Mouse (Mus musculus) forebrain, embryonic 15.5 days (tissue): ENCODE data around the gene Dck. TPM values are rescaled to one million over a fixed set of nuclear protein-coding genes. Genes with fewer than 3 reads are reported as not detected.
"Not testable (repeated sequence)": the region's sequence is repeated elsewhere in the genome, so short reads cannot be mapped to it uniquely, and the experiment has no call there.

Source experiments
- ATAC-seq: fragments of 200-750 bp; cut with Nextera tagmentation; replicated peaks from 2 replicates; pipeline ENCODE4 v1.8.0; 2017; ENCODE audit warnings: mild to moderate bottlenecking, moderate TSS enrichment, moderate library complexity
- H3K27ac ChIP-seq: fragments of 300-500 bp; sonication (generic); replicated peaks from 2 replicates; pipeline ENCODE4 v1.5.1; 2015; ENCODE audit warnings: mild to moderate bottlenecking, inconsistent platforms
- H3K27me3 ChIP-seq: fragments of 300-500 bp; sonication (generic); 2 replicates; pipeline ENCODE4 v1.6.1; 2015; ENCODE audit warnings: inconsistent platforms
- H3K36me3 ChIP-seq: fragments of 300-500 bp; sonication (generic); 2 replicates; pipeline ENCODE4 v1.6.1; 2015; ENCODE audit warnings: mild to moderate bottlenecking, inconsistent platforms
- H3K4me1 ChIP-seq: fragments of 300-500 bp; sonication (generic); 2 replicates; pipeline ENCODE4 v1.6.1; 2015; ENCODE audit warnings: inconsistent platforms
- H3K4me2 ChIP-seq: fragments of 300-500 bp; sonication (generic); replicated peaks from 2 replicates; pipeline ENCODE4 v1.6.1; 2015; ENCODE audit warnings: mild to moderate bottlenecking, inconsistent platforms
- H3K4me3 ChIP-seq: fragments of 300-500 bp; sonication (generic); 2 replicates; pipeline ENCODE4 v1.5.1; 2015; ENCODE audit warnings: mild to moderate bottlenecking, inconsistent platforms
- H3K9ac ChIP-seq: fragments of 300-500 bp; sonication (generic); replicated peaks from 2 replicates; pipeline ENCODE4 v1.6.1; 2015; ENCODE audit warnings: mild to moderate bottlenecking, inconsistent platforms
- H3K9me3 ChIP-seq: fragments of 300-500 bp; sonication (generic); 2 replicates; pipeline ENCODE4 v1.6.1; 2016; ENCODE audit warnings: inconsistent platforms
- WGBS: fragments of 180-500 bp; shearing (Covaris S2); methylation state at CpG from one replicate; pipeline ENCODE4 v1.1.7; 2015; ENCODE audit warnings: mixed read lengths; 5-methylcytosine and 5-hydroxymethylcytosine counted together
- polyA plus RNA-seq: library from polyadenylated mRNA; unstranded; fragments of >200 nt; fragmentation: Nextera tagmentation; extraction: Ambion mirVana; gene quantifications from 2 replicates; pipeline ENCODE4 v1.2.1, GENCODE M21; 2015

Gene Dck
- polyA plus RNA-seq = 88.4 and 89.8 TPM in 2 replicates

DNA sequence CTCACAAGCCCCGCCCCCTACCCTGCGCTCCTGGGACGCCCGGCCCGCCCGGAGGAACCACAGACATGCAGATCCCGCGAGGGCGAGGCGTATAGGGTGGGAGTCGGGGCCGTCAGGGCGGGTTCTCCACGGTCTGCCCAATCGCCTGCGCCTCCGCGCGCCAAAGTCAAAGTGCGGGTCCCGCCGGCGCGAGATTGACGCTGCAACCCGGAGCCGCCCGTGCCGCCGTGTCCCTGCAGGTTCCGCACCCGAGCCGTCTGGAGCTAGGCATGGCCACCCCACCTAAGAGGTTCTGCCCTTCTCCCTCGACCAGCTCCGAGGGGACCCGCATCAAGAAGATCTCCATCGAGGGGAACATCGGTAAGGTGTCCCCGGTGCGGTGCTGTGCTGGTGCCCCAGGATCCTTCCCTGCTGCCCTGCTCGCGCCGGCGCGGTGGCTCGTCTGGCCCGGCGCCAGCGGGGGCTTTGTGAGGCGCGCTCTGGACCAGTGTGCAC lies at the start of gene Dck:
Dck (plus strand) TSS at position 10 of the 495 bp plus-strand sequence.
- Histone ChIP-seq H3K36me3 (peaks cover 5% of the 10 kb centered on the region), H3K4me3 (peak within 1 kb of the TSS; percentile 86), H3K4me1 (peaks cover 21% of the 10 kb centered on the region), H3K9me3 (no peaks in the 10 kb centered on the region), H3K9ac (peak within 1 kb of the TSS; percentile 93), H3K27ac (peak within 1 kb of the TSS; percentile 95), H3K4me2 (peak within 1 kb of the TSS; percentile 46), H3K27me3 (no peaks in the 10 kb centered on the region)
- under 1% methylated on average over 47 of the region's 51 CpGs for WGBS
- peak; percentile 99 for ATAC-seq

DNA sequence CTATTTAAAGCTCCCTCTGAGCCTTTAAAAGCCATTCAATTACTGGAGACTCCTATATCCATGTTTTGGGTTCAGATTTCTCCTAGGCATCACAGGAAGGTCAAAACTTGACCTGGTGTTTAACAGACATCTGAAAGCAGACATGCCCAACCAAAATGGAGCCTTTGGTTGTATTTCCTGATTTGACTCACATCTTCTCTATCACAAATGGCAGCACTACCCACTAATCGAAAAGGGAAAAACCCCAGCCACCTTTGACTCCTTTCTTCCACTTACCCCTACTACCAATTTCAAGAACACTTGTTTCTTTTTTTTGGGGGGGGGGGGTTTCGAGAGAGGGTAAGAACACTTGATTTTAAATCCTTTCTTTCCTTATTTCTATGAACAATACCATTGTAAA lies 47.8 kb upstream of the Dck start:
- no peak overlapping the region for H3K27ac ChIP-seq
- WGBS = 83% methylated on average over 2 of the region's 2 CpGs
- no peaks in the 10 kb centered on the region for H3K27me3 ChIP-seq
- ATAC-seq = no peak
- peaks cover 8% of the 10 kb centered on the region for H3K4me1 ChIP-seq
- H3K36me3 ChIP-seq = no peaks in the 10 kb centered on the region
- no peak overlapping the region for H3K4me3 ChIP-seq
- H3K9me3 ChIP-seq = no peaks in the 10 kb centered on the region
- no peak overlapping the region for H3K9ac ChIP-seq
- no peak overlapping the region for H3K4me2 ChIP-seq

GRCm38 (mm10) chr5:88720116-88721002 lies 44.4 kb upstream of the Dck start, which contains the start of gene Mob1b:
Gene Mob1b, plus strand, starts transcription at chr5:88720855.
- H3K9me3 ChIP-seq = no peaks in the 10 kb centered on the region
- peak; percentile 95 for ATAC-seq
- peak within 1 kb of the TSS; percentile 89 for H3K4me2 ChIP-seq
- WGBS = under 1% methylated on average over 52 of the region's 54 CpGs
- H3K4me3 ChIP-seq = peak within 1 kb of the TSS; percentile 83
- peak within 1 kb of the TSS; percentile 91 for H3K9ac ChIP-seq
- no peaks in the 10 kb centered on the region for H3K36me3 ChIP-seq
- H3K27ac ChIP-seq = peak within 1 kb of the TSS; percentile 95
- no peaks in the 10 kb centered on the region for H3K27me3 ChIP-seq
- H3K4me1 ChIP-seq = peaks cover 26% of the 10 kb centered on the region

DNA sequence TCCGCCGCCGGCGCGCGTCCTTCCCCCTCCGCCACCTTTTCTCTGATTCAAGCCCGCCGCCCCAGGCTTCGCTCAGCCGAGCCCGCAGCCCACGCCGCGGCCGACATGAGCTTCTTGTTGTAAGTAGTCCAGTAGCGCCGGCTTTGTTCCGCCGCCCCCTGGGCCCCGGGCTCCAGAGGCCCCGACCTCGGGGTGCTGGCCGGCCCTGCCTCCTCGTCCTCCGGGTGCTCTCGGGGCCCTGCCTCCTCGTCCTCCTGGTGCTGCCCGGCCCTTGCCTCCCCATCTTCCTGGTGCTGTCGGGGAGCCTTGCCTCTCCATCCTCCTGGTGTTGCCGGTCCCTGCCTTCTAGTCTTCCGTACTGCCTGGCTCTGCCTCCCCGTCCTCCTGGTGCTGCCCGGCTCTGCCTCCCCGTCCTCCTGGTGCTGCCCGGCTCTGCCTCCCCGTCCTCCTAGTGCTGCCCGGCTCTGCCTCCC lies 43.8 kb upstream of the Dck start:
- ATAC-seq = peak; percentile 80
- peak overlapping the region; percentile 95 for H3K27ac ChIP-seq
- peak overlapping the region; percentile 89 for H3K4me2 ChIP-seq
- H3K4me1 ChIP-seq = peaks cover 26% of the 10 kb centered on the region
- H3K36me3 ChIP-seq = no peaks in the 10 kb centered on the region
- under 1% methylated on average over 38 of the region's 38 CpGs for WGBS
- no peaks in the 10 kb centered on the region for H3K27me3 ChIP-seq
- peak overlapping the region; percentile 91 for H3K9ac ChIP-seq
- no peaks in the 10 kb centered on the region for H3K9me3 ChIP-seq
- H3K4me3 ChIP-seq = peak overlapping the region; percentile 83

- H3K4me3 ChIP-seq = peak overlapping the region; percentile 83
- H3K9ac ChIP-seq = peak overlapping the region; percentile 91
- peak overlapping the region; percentile 89 for H3K4me2 ChIP-seq
- under 1% methylated on average over 31 of the region's 31 CpGs for WGBS
- H3K4me1 ChIP-seq = peaks cover 26% of the 10 kb centered on the region
- H3K27me3 ChIP-seq = no peaks in the 10 kb centered on the region
- no peaks in the 10 kb centered on the region for H3K9me3 ChIP-seq
- H3K27ac ChIP-seq = peak overlapping the region; percentile 95
- no peaks in the 10 kb centered on the region for H3K36me3 ChIP-seq
- ATAC-seq = peak; percentile 47
Measured at GRCm38 (mm10) chr5:88721565-88722212, 43.1 kb upstream of the Dck start.

- H3K4me2 ChIP-seq = peak overlapping the region; percentile 89
- H3K9ac ChIP-seq = peak overlapping the region; percentile 91
- peak overlapping the region; percentile 95; the same call in 1 of the 2 replicates for H3K27ac ChIP-seq
- 17% methylated on average over 4 of the region's 4 CpGs for WGBS
- no peaks in the 10 kb centered on the region for H3K36me3 ChIP-seq
- H3K9me3 ChIP-seq = no peaks in the 10 kb centered on the region
- peaks cover 26% of the 10 kb centered on the region for H3K4me1 ChIP-seq
- ATAC-seq = peak; percentile 0; the same call in 1 of the 2 replicates
- H3K4me3 ChIP-seq = peak overlapping the region; percentile 83
- H3K27me3 ChIP-seq = no peaks in the 10 kb centered on the region
Measured at GRCm38 (mm10) chr5:88722213-88722600, 42.6 kb upstream of the Dck start.

DNA sequence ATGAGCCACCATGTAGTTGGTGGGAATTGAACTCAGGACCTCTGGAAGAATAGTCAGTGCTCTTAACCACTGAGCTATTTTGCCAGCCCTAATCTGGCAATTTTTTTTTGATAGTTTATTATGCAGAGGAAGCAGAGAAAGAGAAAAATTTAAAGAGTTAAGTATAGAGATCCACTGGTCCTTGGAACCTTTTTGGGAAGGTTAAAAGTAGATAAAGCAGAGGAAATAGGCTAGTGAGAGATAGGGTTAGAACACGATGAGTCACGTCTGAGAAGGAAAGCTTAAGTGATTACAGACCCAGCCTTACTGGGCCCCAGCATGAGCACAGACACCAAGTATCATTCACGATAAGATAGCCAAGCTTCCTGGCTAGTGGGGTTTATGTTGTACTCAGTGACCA lies 40.8 kb upstream of the Dck start:
- no peak for ATAC-seq
- 86% methylated on average over 3 of the region's 3 CpGs for WGBS
- no peak overlapping the region for H3K27ac ChIP-seq
- no peak overlapping the region for H3K4me2 ChIP-seq
- no peaks in the 10 kb centered on the region for H3K27me3 ChIP-seq
- H3K36me3 ChIP-seq = no peaks in the 10 kb centered on the region
- no peak overlapping the region for H3K4me3 ChIP-seq
- H3K9me3 ChIP-seq = no peaks in the 10 kb centered on the region
- peaks cover 26% of the 10 kb centered on the region for H3K4me1 ChIP-seq
- H3K9ac ChIP-seq = no peak overlapping the region

DNA sequence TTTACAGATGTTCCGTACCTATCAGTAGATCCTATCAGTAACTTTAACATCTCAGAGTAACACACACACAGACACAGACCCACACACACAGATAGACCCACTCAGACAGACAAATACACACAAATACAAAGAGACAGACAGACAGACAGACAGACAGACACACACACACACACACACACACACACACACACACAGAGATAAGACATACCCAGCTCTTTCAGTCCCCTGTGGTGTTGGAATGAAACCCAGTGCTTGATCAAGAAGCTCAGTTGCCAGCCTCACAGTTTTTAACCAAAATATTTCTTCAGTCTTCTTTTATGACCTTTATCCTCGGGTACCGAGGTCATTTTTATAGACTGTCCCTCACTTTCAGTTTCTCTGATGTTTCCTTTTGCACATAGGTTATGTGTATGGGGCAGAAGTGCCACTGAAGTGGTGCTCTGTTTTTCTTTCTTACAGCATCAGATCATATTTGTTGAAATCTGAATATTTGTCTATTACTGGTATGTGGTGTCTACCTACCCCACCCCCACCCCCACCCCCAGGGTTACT lies 37.1 kb upstream of the Dck start:
- Histone ChIP-seq H3K36me3 (no peaks in the 10 kb centered on the region), H3K9me3 (no peaks in the 10 kb centered on the region), H3K4me1 (peaks cover 11% of the 10 kb centered on the region), H3K4me2 (no peak overlapping the region), H3K27ac (no peak overlapping the region), H3K9ac (no peak overlapping the region), H3K4me3 (no peak overlapping the region), H3K27me3 (no peaks in the 10 kb centered on the region)
- ATAC-seq = no peak
- WGBS = 97% methylated on average over 3 of the region's 3 CpGs

- peaks cover under 1% of the 10 kb centered on the region; the same call in 1 of the 2 replicates for H3K36me3 ChIP-seq
- WGBS = 92% methylated on average over 2 of the region's 2 CpGs
- no peaks in the 10 kb centered on the region for H3K9me3 ChIP-seq
Measured at GRCm38 (mm10) chr5:88734786-88735185, 30.0 kb upstream of the Dck start.

DNA sequence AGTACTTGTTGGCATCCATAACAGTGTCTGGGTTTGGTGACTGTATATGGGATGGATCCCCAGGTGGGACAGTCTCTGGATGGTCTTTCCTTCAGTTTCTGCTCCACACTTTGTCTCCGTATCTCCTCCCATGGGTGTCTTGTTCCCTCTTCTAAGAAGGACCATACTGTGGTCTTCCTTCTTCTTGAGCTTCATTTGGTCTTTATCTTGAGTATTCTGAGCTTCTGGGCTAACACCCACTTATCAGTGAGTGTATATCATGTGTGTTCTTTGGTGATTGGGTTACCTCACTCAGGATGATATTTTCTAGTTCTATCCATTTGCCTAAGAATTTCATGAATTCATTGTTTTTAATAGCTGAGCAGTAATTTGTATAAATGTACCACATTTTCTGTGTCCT lies 23.7 kb upstream of the Dck start:
- not testable (repeated sequence) for H3K36me3 ChIP-seq, H3K4me2 ChIP-seq, H3K4me3 ChIP-seq, H3K9me3 ChIP-seq, H3K27me3 ChIP-seq, H3K9ac ChIP-seq, ATAC-seq, H3K27ac ChIP-seq, H3K4me1 ChIP-seq
- WGBS = 100% methylated on average over 1 of the region's 1 CpGs

More at GRCm38 (mm10) chr5:88734786-88735185, 30.0 kb upstream of the Dck start:
- Histone ChIP-seq H3K9ac (no peak overlapping the region), H3K4me2 (no peak overlapping the region), H3K4me3 (no peak overlapping the region), H3K27me3 (no peaks in the 10 kb centered on the region), H3K27ac (no peak overlapping the region), H3K4me1 (no peaks in the 10 kb centered on the region)
- no peak for ATAC-seq

DNA sequence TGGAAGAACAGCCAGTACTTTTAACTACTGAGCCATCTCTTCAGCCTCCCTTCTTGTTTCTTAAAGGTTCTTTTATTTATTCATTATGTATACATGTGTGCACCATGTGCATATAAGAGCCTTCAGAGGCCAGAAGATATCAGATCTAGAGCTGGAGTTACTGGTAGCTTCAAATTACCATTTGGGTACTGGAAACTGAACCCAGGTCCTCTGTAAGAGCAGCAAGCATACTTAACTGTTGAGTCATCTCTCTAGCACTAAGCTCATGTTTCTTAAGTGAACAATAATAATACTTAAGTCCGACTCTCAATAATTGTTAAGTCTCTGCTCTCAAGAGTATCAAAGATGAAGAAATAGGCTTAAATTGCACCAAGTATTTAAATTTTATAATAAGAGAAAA lies 17.0 kb upstream of the Dck start:
- no peak overlapping the region for H3K4me3 ChIP-seq
- H3K9ac ChIP-seq = no peak overlapping the region
- no peak overlapping the region for H3K4me2 ChIP-seq
- H3K9me3 ChIP-seq = no peaks in the 10 kb centered on the region
- no peak overlapping the region for H3K27ac ChIP-seq
- 90% methylated on average over 1 of the region's 1 CpGs for WGBS
- no peaks in the 10 kb centered on the region for H3K4me1 ChIP-seq
- ATAC-seq = no peak
- no peaks in the 10 kb centered on the region for H3K27me3 ChIP-seq
- peaks cover 6% of the 10 kb centered on the region; the same call in 1 of the 2 replicates for H3K36me3 ChIP-seq

- no peak overlapping the region for H3K27ac ChIP-seq
- H3K4me3 ChIP-seq = no peak overlapping the region
- no peak for ATAC-seq
- no peaks in the 10 kb centered on the region for H3K4me1 ChIP-seq
- H3K9me3 ChIP-seq = no peaks in the 10 kb centered on the region
- peaks cover 14% of the 10 kb centered on the region; the same call in 1 of the 2 replicates for H3K36me3 ChIP-seq
- no peak overlapping the region for H3K4me2 ChIP-seq
- no peaks in the 10 kb centered on the region for H3K27me3 ChIP-seq
- H3K9ac ChIP-seq = no peak overlapping the region
- 90% methylated on average over 4 of the region's 4 CpGs for WGBS
Measured at GRCm38 (mm10) chr5:88753199-88753598, 11.6 kb upstream of the Dck start.
